Mouse (Mus musculus) neural tube, embryonic 11.5 days (tissue): ENCODE measurements around the gene Fndc8. TPM values are rescaled to one million over a fixed set of nuclear protein-coding genes. Genes with fewer than 3 reads are reported as not detected.

ENCODE experiments used
- ATAC-seq: fragments of 200-750 bp; cut with Nextera tagmentation; 2 replicates; pipeline ENCODE4 v1.8.0; 2017; ENCODE audit warnings: moderate number of reproducible peaks, mild to moderate bottlenecking, moderate TSS enrichment, moderate library complexity; ENCODE audit not compliant: insufficient read depth, low FRiP score, low TSS enrichment
- DNase-seq: peaks from one replicate; pipeline ENCODE4 v3.0.0-alpha.2; 2015; ENCODE audit warnings: low spot score
- H3K27ac ChIP-seq: fragments of 300-500 bp; sonication (generic); 2 replicates; pipeline ENCODE4 v1.5.1; 2014; ENCODE audit warnings: low read depth, mild to moderate bottlenecking, low read length
- H3K27me3 ChIP-seq: fragments of 300-500 bp; sonication (generic); 2 replicates; pipeline ENCODE4 v1.6.1; 2014; ENCODE audit warnings: mild to moderate bottlenecking, low read length, mixed read lengths; ENCODE audit not compliant: control insufficient read depth, insufficient read depth
- H3K36me3 ChIP-seq: fragments of 300-500 bp; sonication (generic); 2 replicates; pipeline ENCODE4 v1.6.1; 2014; ENCODE audit warnings: mild to moderate bottlenecking, low read length, moderate library complexity, mixed read lengths; ENCODE audit not compliant: control insufficient read depth, insufficient read depth
- H3K4me1 ChIP-seq: fragments of 300-500 bp; sonication (generic); 2 replicates; pipeline ENCODE4 v1.6.1; 2014; ENCODE audit warnings: low read length, mixed read lengths; ENCODE audit not compliant: control insufficient read depth, insufficient read depth
- H3K4me2 ChIP-seq: fragments of 300-500 bp; sonication (generic); 2 replicates; pipeline ENCODE4 v1.6.1; 2014; ENCODE audit warnings: low read depth, mild to moderate bottlenecking, moderate library complexity
- H3K4me3 ChIP-seq: fragments of 300-500 bp; sonication (generic); 2 replicates; pipeline ENCODE4 v1.5.1; 2014; ENCODE audit warnings: low read depth, low read length
- H3K9ac ChIP-seq: fragments of 300-500 bp; sonication (generic); 2 replicates; pipeline ENCODE4 v1.6.1; 2014; ENCODE audit warnings: mild to moderate bottlenecking, low read length
- H3K9me3 ChIP-seq: fragments of 300-500 bp; sonication (generic); 2 replicates; pipeline ENCODE4 v1.6.1; 2016; ENCODE audit warnings: low read length; ENCODE audit not compliant: control insufficient read depth
- WGBS: fragments of 180-500 bp; shearing (Covaris S2); extraction: QIAGEN DNeasy Blood & Tissue Kit; methylation state at CpG from one replicate; pipeline ENCODE4 v1.1.7; 2014; 5-methylcytosine and 5-hydroxymethylcytosine counted together
- polyA plus RNA-seq: library from polyadenylated mRNA; unstranded; fragments of >200 nt; fragmentation: Nextera tagmentation; extraction: Ambion mirVana; gene quantifications from 2 replicates; pipeline ENCODE4 v1.2.1, GENCODE M21; 2014

The Fndc8 gene
- polyA plus RNA-seq, 1 experiment from 2014 or later = 0.13 TPM

DNA sequence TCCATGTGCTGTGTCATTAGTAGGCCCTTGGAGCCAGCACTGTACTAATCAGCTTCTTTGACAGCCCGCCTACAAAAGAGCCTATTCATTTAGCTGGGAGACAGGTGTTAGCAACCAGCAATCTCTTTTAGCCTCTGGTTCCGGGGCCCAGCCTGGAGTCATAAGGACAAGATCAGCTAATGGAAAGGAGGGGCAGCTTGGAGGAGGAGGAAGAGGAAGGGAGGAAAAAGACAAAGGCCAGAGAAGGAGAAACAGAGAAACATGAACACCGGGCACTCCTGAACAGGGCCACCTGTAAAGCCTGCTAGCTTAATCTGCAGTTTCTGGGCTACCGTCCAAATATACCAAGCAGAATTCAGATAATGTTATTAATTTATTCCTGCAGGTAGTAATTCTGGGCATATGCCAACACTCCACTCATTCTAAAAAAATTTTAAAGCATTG, 28.4 kb upstream of the Fndc8 start:
- no peaks in the 10 kb centered on the region for H3K36me3 ChIP-seq
- no peak overlapping the region for H3K4me2 ChIP-seq
- H3K4me3 ChIP-seq = no peak overlapping the region
- ATAC-seq (no peak), DNase-seq (no peak)
- WGBS = 60% methylated on average over 4 of the region's 4 CpGs
- H3K4me1 ChIP-seq = no peaks in the 10 kb centered on the region
- no peak overlapping the region for H3K9ac ChIP-seq
- no peaks in the 10 kb centered on the region for H3K27me3 ChIP-seq
- H3K9me3 ChIP-seq = no peaks in the 10 kb centered on the region
- H3K27ac ChIP-seq = no peak overlapping the region

DNA sequence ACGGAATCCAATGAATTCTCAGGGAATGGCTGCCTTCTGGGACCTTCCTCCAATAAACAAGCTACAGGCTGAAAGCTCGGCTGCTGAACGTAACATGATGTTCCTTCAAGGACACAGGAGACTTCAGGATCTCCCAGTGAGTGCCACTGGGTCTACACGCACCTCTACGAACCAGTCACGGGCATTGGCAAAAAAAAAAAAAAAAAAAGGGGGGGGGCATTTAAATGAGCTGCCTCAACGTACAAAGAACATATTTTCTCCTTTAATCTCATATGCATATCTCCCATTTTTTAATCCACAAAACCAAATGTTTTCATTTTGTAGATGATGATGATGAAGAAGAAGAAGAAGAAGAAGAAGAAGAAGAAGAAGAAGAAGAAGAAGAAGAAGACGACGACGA, 26.0 kb upstream of the Fndc8 start:
- Histone ChIP-seq H3K27me3 (no peaks in the 10 kb centered on the region), H3K4me1 (no peaks in the 10 kb centered on the region), H3K36me3 (no peaks in the 10 kb centered on the region), H3K9me3 (no peaks in the 10 kb centered on the region), H3K27ac (no peak overlapping the region), H3K9ac (no peak overlapping the region), H3K4me3 (no peak overlapping the region), H3K4me2 (no peak overlapping the region)
- ATAC-seq (no peak), DNase-seq (no peak)
- 85% methylated on average over 10 of the region's 10 CpGs for WGBS

DNA sequence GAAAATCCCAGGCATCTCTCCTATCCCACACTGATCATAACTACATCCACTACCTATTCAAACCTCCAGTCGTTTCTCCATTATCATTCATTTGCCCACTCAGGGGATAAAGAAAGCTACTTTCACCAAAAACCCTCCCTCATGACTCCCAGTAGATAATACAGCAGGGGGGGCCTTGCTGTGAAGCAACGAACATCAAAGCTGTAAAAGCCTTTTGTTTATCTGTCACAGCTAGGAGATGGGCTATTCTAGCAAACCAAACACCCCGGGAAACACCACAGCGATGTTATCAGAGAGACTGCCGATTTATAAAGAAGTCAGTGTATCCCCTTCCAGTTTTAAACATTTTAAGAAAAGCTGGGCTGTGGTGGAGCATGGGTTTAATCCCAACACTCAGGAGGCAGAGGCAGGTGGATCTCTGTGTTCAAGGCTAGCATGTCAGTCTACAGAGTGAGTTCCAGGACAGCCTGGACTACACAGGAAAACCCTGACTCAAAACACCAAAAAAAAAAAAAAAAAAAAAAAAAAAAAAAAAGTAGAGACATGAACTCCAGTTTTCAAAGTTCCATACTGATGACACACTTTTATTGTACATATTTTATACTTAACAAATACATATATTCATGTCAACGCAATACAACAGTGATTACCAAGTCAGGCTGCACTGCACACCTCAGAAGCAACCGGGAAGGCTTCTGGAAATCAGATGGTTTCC, 24.9 kb upstream of the Fndc8 start:
- 27% methylated on average over 7 of the region's 7 CpGs for WGBS

GRCm38 (mm10) chr11:82867956-82868355, 24.0 kb upstream of the Fndc8 start:
- no peaks in the 10 kb centered on the region for H3K4me1 ChIP-seq
- no peak overlapping the region for H3K27ac ChIP-seq
- ATAC-seq (no peak), DNase-seq (no peak)
- no peaks in the 10 kb centered on the region for H3K9me3 ChIP-seq
- H3K4me3 ChIP-seq = no peak overlapping the region
- H3K9ac ChIP-seq = no peak overlapping the region
- 88% methylated on average over 5 of the region's 5 CpGs for WGBS
- no peaks in the 10 kb centered on the region for H3K36me3 ChIP-seq
- no peaks in the 10 kb centered on the region for H3K27me3 ChIP-seq
- no peak overlapping the region for H3K4me2 ChIP-seq

More for the DNA sequence above, 24.9 kb upstream of the Fndc8 start:
- ATAC-seq = no peak
- H3K27ac ChIP-seq = no peak overlapping the region
- no peaks in the 10 kb centered on the region for H3K27me3 ChIP-seq
- no peaks in the 10 kb centered on the region for H3K9me3 ChIP-seq
- no peak overlapping the region for H3K4me2 ChIP-seq
- H3K36me3 ChIP-seq = no peaks in the 10 kb centered on the region
- H3K4me1 ChIP-seq = no peaks in the 10 kb centered on the region
- DNase-seq = no peak
- H3K9ac ChIP-seq = no peak overlapping the region
- H3K4me3 ChIP-seq = no peak overlapping the region

- Histone ChIP-seq H3K4me1 (no peaks in the 10 kb centered on the region), H3K27ac (no peak overlapping the region), H3K36me3 (no peaks in the 10 kb centered on the region), H3K9me3 (no peaks in the 10 kb centered on the region), H3K4me2 (0 out of 2 replicates have a peak overlapping the region, but pooled peaks have one; percentile 12), H3K9ac (no peak overlapping the region), H3K27me3 (no peaks in the 10 kb centered on the region), H3K4me3 (peak overlapping the region; percentile 68; the same call in 1 of the 2 replicates)
- no peak for ATAC-seq
- 80% methylated on average over 9 of the region's 9 CpGs for WGBS
- DNase-seq = no peak
These were observed 22.3 kb upstream of the Fndc8 start for GRCm38 (mm10) chr11:82869506-82870172.

- ATAC-seq (peak; percentile 20; the same call in 1 of the 2 replicates), DNase-seq (peak; percentile 44)
- peak overlapping the region; percentile 50; the same call in 1 of the 2 replicates for H3K27ac ChIP-seq
These were observed 21.5 kb upstream of the Fndc8 start for GRCm38 (mm10) chr11:82870173-82871030.

DNA sequence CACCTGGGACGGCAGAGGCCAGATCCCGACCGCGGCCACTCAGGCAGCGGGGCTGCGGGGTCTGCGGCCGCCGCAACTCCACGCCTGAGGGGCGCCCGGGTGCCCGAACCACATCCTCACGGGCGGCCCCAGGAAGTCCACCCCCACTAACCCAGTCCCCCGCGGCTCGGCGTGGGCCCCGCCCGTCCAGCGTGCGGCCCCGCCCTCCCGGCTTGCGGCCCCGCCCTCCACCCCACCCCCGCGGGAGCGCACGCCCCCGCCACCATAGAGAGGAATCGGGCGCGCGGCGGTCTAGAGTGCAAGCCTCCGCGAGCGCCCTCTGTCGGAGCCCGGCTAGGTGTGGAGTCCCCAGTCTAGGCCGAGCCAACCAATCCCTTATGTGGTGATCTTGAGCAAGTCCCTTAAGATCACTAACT, 20.9 kb upstream of the Fndc8 start, which contains the start of gene Rffl:
Rffl (minus strand) TSS at position 180 of the 416 bp plus-strand sequence.
- DNase-seq (peak; percentile 94), ATAC-seq (peak; percentile 94)
- WGBS = under 1% methylated on average over 28 of the region's 43 CpGs
- Histone ChIP-seq H3K27me3 (no peaks in the 10 kb centered on the region), H3K9me3 (no peaks in the 10 kb centered on the region), H3K4me2 (peak within 1 kb of the TSS; percentile 89), H3K27ac (peak within 1 kb of the TSS; percentile 50; the same call in 1 of the 2 replicates), H3K4me3 (peak within 1 kb of the TSS; percentile 68), H3K9ac (peak within 1 kb of the TSS; percentile 70), H3K36me3 (no peaks in the 10 kb centered on the region), H3K4me1 (no peaks in the 10 kb centered on the region)

More at GRCm38 (mm10) chr11:82870173-82871030, 21.5 kb upstream of the Fndc8 start:
- Histone ChIP-seq H3K36me3 (no peaks in the 10 kb centered on the region), H3K9ac (peak overlapping the region; percentile 70), H3K4me2 (peak overlapping the region; percentile 89), H3K4me3 (peak overlapping the region; percentile 68), H3K27me3 (no peaks in the 10 kb centered on the region), H3K9me3 (no peaks in the 10 kb centered on the region), H3K4me1 (no peaks in the 10 kb centered on the region)
- WGBS = 5% methylated on average over 36 of the region's 36 CpGs

GRCm38 (mm10) chr11:82874924-82875323, 17.0 kb upstream of the Fndc8 start:
- DNase-seq (no peak), ATAC-seq (no peak)
- H3K9ac ChIP-seq = no peak overlapping the region
- no peaks in the 10 kb centered on the region for H3K27me3 ChIP-seq
- H3K4me1 ChIP-seq = no peaks in the 10 kb centered on the region
- H3K36me3 ChIP-seq = no peaks in the 10 kb centered on the region
- H3K4me3 ChIP-seq = no peak overlapping the region
- H3K4me2 ChIP-seq = no peak overlapping the region
- WGBS = 79% methylated on average over 5 of the region's 5 CpGs
- H3K9me3 ChIP-seq = no peaks in the 10 kb centered on the region
- H3K27ac ChIP-seq = no peak overlapping the region
